Mouse (Mus musculus) heart, postnatal 0 days (tissue): Measurements from ENCODE around the gene Htr6.

ENCODE experiments used
- CTCF ChIP-seq: IDR thresholded peaks from 2 replicates; pipeline ENCODE4 v1.5.1; 2016; ENCODE audit warnings: antibody characterized with exemption, control low read depth, low read depth
- EP300 ChIP-seq: IDR thresholded peaks from 2 replicates; pipeline ENCODE4 v1.6.1; 2016; ENCODE audit warnings: antibody characterized with exemption, low read depth

- TF ChIP-seq EP300 (no peak), CTCF (no peak)
These were observed 7.1 kb downstream of the Htr6 start for GRCm38 (mm10) chr4:139068287-139068686.
